Mouse (Mus musculus): ENCODE results near the gene Krt79.

- TF ChIP-seq CTCF (IDR thresholded peaks at IDR 0.05; ENCODE audit: control insufficient read depth, insufficient read depth, insufficient replicate concordance, low read depth, low read length) (peak; percentile 88; the same call in 1 of the 2 replicates), POLR2A (IDR thresholded peaks at IDR 0.05; ENCODE audit: control insufficient read depth, low read depth, low read length) (no peak)
These were observed 48.0 kb upstream of the Krt79 start for GRCm38 (mm10) chr15:101988119-101988518.
